Mouse (Mus musculus): ENCODE data around the gene Kcnd3. TPM values are rescaled to one million over a fixed set of nuclear protein-coding genes. Genes with fewer than 3 reads are reported as not detected.

Kcnd3 gene
- total RNA-seq, 2 experiments from 2014 or later: 8.0 to 9.4 TPM

DNA sequence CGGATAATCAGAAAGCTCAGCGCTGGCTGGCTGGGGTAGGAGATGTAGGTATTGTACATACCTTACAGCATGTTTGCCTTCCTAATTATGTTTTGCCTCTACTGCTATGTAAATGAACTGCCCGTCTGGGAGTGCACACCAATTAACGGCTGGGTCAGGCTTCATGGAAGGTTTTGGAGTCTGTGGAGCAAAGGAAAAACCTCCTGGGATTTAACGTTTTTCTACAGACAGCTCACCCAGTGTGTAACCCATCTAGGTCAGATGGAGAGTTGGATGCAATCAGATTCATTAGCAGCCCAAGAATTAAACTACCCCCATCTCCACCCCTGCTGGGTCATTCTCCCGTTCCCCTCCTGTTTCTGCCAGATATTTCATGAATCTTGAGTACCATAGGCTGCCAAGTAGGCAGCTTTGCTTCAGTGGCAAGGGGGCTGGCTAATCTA, 117.2 kb downstream of the Kcnd3 start:
- intact Hi-C loops (cut with DNase I): no loop called here
- no peak for DNase-seq (ENCODE audit: low spot score)

- no peak for DNase-seq (ENCODE audit: low spot score)
- intact Hi-C loops (cut with DNase I): no loop called here
These were observed 117.8 kb downstream of the Kcnd3 start for GRCm38 (mm10) chr3:105569950-105570349.

DNA sequence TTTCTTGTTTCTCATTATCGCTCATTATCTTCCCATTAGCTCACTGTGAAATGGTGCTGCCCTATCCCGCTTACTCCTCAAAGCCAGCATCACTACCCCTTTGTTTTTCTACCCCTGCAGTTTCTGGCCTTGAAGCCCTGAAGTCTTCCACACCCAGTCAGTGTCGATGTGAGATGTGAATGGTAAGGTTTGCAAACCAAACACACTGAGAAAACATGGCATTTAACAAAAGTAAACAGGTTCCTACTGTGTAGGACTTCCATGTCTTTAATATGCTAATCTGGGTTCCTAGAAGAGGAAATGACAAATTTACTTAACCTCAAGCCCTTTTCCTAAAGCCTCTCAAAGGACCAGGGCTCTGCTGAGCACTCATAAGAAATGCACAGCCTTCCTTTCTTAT, 118.7 kb downstream of the Kcnd3 start:
- DNase-seq (ENCODE audit: low spot score): no peak
- intact Hi-C loops (cut with DNase I): no loop called here

- no peak for DNase-seq (ENCODE audit: low spot score)
- intact Hi-C loops (cut with DNase I): no loop called here
These were observed 119.8 kb downstream of the Kcnd3 start for GRCm38 (mm10) chr3:105571944-105572343.

DNA sequence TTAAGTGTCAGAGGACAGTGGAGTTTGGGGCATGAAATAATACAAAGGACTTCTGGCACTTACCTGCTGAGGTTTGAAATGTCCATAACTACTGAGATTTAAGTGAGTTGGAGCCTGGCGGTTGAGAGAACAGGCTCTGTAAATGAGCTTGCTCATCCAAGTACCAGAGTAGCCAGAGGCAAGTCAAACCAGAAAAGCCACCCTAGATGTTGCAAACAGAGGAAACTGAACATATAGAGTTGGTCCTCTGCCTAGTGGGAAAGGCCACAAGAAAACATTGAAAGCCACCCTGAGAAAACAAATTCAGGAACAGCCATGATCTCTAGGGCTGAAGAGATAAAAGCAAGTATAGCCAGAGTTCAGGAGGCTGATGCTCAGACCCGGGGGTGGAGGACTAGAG, 121.0 kb downstream of the Kcnd3 start:
- intact Hi-C loops (cut with DNase I): no loop called here
- no peak for DNase-seq (ENCODE audit: low spot score)

- intact Hi-C loops (cut with DNase I): no loop called here
- DNase-seq (ENCODE audit: low spot score): no peak
These were observed 126.2 kb downstream of the Kcnd3 start for GRCm38 (mm10) chr3:105578320-105578719.

DNA sequence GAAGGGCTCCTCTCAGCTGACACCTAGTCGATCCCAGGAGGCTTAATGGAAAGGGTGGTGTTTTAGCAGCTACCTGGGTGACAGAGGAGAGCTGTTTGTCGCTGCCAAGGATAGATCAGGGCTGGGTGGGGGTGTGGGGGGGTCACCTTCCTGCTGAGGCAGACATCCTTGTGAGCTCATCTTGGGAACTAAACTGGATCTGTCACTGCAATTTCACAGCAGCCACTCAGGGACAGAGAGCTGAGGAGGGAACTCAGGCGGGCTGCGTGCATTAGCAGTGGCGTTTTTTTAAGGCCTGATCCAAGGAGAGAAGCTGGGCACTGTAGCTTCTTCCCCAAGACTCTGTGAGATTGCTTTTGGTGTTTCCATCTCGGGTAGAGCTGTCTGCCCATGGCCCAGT, 129.0 kb downstream of the Kcnd3 start:
- intact Hi-C loops (cut with DNase I): no loop called here
- DNase-seq (ENCODE audit: low spot score): no peak

GRCm38 (mm10) chr3:105585734-105586159, 133.6 kb downstream of the Kcnd3 start:
- intact Hi-C loops (cut with DNase I): no loop called here
- no peak for DNase-seq (ENCODE audit: low spot score)

GRCm38 (mm10) chr3:105590056-105590672, 138.0 kb downstream of the Kcnd3 start:
- no peak for DNase-seq (ENCODE audit: low spot score)
- intact Hi-C loops (cut with DNase I): no loop called here

DNA sequence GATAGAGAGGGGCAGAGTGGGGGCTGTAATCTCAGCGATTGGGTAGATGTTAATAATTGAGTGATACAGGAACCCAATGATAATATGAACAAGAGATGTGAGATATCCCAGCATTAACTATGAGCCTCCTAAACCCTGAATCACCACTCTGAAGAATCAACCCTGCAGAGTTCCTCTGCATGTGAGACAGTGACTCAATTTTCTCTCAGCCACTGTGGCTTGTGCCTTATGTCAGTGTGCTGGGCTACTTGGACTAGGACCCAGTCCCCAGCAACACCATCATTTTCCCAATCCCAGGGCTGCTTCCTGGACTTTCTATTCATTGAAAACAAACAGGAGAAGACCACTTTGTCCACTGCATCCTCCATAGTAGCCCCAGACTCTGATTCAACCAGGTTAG, 139.6 kb downstream of the Kcnd3 start:
- no peak for DNase-seq (ENCODE audit: low spot score)
- intact Hi-C loops (cut with DNase I): no loop called here

DNA sequence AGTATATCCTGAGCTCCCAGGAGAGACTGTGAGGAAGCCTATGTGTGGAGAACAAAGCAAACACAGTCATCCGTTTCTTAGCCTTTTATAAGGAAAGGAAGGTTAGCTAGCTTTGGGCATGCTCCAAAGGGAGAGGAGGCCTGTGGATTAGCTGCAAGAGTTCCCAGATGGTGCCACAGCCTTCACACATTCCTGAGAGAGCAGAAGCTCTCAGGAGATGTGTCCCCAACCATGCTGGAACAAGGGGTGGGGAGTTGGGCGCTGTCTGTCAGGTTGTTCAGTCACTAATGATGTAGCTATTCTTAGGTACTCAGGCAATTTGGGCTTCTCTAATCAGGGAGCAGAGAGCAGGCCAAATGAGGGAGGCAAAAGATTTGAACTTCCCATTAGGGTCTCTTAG, 140.1 kb downstream of the Kcnd3 start:
- no peak for DNase-seq (ENCODE audit: low spot score)
- intact Hi-C loops (cut with DNase I): no loop called here

DNA sequence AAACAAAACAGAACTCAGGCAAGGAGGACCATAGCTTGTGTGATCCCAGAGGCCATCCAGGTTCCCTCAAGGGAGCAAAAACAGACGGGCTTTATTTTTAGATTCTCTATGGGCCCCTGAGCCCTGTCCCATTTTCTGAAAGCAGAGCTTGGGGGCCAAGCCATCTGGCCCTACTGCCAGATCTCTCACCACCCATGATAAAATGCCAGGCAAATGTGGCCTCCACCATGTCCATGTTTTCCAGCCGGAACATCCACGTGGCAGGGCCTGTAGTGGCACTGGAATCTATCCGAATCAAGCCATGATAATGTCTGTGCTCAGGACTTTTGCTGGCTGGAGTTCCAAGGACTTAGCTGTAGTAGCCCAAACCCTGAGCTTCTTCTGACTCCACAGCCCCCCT, 148.4 kb downstream of the Kcnd3 start:
- intact Hi-C loops (cut with DNase I): no loop called here
- DNase-seq (ENCODE audit: low spot score): peak; percentile 4

DNA sequence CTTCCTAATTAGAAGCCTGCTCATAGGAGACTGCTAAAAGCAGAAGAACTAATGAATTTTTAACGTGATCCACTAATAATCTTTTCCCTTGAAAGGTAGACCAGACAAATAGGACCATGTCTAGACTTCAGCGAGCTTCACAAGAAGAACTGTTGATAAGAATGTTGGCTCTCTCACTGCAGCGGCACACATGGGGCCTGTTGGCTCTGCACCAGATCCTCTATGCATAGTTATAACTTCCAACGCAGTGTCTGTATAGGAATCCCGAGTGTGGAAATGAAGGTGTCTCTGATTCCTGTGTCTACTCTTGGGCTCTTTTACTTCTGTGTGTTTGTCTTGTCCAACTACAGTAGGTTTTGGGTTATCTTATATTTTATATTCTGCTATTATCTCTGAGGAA, 150.8 kb downstream of the Kcnd3 start:
- DNase-seq (ENCODE audit: low spot score): no peak
- intact Hi-C loops (cut with DNase I): no loop called here

DNA sequence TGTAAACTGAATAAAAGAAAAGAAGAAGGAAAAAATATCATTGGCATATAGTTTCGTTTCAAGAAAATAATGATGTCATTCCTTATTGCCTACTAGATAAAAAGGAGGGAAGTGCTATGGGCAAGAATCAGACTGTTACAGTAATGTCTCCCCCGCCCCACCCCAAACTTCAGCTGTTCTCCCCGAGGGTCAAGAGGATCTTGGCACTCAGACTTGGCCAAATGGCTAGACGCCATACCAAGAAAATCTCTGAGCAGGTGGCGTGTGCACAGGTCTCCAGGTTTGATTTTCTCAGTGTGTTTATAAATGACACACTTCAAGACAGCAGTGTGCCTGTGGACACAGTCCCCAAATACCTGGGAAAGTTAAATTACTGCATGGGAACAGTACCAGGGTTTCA, 153.6 kb downstream of the Kcnd3 start:
- intact Hi-C loops (cut with DNase I): no loop called here
- no peak for DNase-seq (ENCODE audit: low spot score)

GRCm38 (mm10) chr3:105608857-105609256, 156.7 kb downstream of the Kcnd3 start:
- intact Hi-C loops (cut with DNase I): no loop called here
- no peak for DNase-seq (ENCODE audit: low spot score)

- DNase-seq (ENCODE audit: low spot score): no peak
- intact Hi-C loops (cut with DNase I): no loop called here
These were observed 159.6 kb downstream of the Kcnd3 start for GRCm38 (mm10) chr3:105611531-105612422.

- intact Hi-C loops (cut with DNase I): no loop called here
These were observed 160.3 kb downstream of the Kcnd3 start for GRCm38 (mm10) chr3:105612423-105612814.

GRCm38 (mm10) chr3:105616861-105617743, 165.0 kb downstream of the Kcnd3 start:
- DNase-seq (ENCODE audit: low spot score): no peak
- intact Hi-C loops (cut with DNase I): no loop called here

More at GRCm38 (mm10) chr3:105612423-105612814, 160.3 kb downstream of the Kcnd3 start:
- DNase-seq (ENCODE audit: low spot score): no peak

- DNase-seq (ENCODE audit: low spot score): no peak
- intact Hi-C loops (cut with DNase I): no loop called here
These were observed 169.0 kb downstream of the Kcnd3 start for GRCm38 (mm10) chr3:105621154-105621553.

DNA sequence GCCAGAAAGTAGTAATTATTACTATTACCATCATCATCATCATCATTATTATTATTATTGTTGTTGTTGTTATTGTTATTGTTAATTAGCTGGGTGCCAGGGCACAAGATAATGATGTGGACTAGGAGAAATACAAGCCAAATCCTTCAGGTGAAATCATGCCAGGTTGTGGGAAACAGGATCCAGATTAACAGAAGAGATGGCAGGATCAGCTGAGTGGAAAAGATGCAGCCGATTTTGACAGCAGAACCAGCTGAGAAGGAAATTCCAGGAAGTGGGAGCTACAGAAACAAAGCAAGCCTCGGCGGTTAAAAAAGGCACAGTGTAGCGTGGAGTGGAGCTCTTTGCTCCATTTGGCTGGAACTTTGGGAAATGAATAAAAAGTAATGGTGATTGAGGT, 171.0 kb downstream of the Kcnd3 start:
- intact Hi-C loops (cut with DNase I): no loop called here
- DNase-seq (ENCODE audit: low spot score): no peak

Measured in heart, postnatal 25 days (tissue).